Mouse (Mus musculus) heart, postnatal 0 days (tissue): ENCODE results near the gene Atp6v1fnb. TPM values are rescaled to one million over a fixed set of nuclear protein-coding genes. Genes with fewer than 3 reads are reported as not detected.
A peak's percentile ranks its signal among the peaks of the same experiment; 100 is the strongest.

ENCODE experiments used
- ATAC-seq: fragments of 200-750 bp; cut with Nextera tagmentation; 2 replicates; pipeline ENCODE4 v1.8.0; 2017; ENCODE audit warnings: low read depth, moderate number of reproducible peaks, moderate library complexity; ENCODE audit not compliant: insufficient read depth
- DNase-seq: peaks from one replicate; pipeline ENCODE4 v3.0.0-alpha.2; 2016; ENCODE audit warnings: low spot score
- H3K27ac ChIP-seq: fragments of 300-500 bp; sonication (generic); 2 replicates; pipeline ENCODE4 v1.5.1; 2014; ENCODE audit warnings: low read depth, mild to moderate bottlenecking
- H3K27me3 ChIP-seq: fragments of 300-500 bp; sonication (generic); 2 replicates; pipeline ENCODE4 v1.6.1; 2014; ENCODE audit warnings: low read length, mixed read lengths; ENCODE audit not compliant: control insufficient read depth, insufficient read depth
- H3K36me3 ChIP-seq: fragments of 300-500 bp; sonication (generic); replicated peaks from 2 replicates; pipeline ENCODE4 v1.6.1; 2014; ENCODE audit warnings: low read length, mixed read lengths; ENCODE audit not compliant: control insufficient read depth, insufficient read depth
- H3K4me1 ChIP-seq: fragments of 300-500 bp; sonication (generic); 2 replicates; pipeline ENCODE4 v1.6.1; 2014; ENCODE audit warnings: antibody characterized with exemption; ENCODE audit not compliant: control insufficient read depth, insufficient read depth
- H3K4me2 ChIP-seq: fragments of 300-500 bp; sonication (generic); 2 replicates; pipeline ENCODE4 v1.6.1; 2014; ENCODE audit warnings: low read depth, mild to moderate bottlenecking, low read length, moderate library complexity
- H3K4me3 ChIP-seq: fragments of 300-500 bp; sonication (generic); 2 replicates; pipeline ENCODE4 v1.5.1; 2014; ENCODE audit warnings: low read depth, low read length
- H3K9ac ChIP-seq: fragments of 300-500 bp; sonication (generic); replicated peaks from 2 replicates; pipeline ENCODE4 v1.6.1; 2014; ENCODE audit warnings: low read depth, low read length, mixed read lengths
- H3K9me3 ChIP-seq: fragments of 300-500 bp; sonication (generic); replicated peaks from 2 replicates; pipeline ENCODE4 v1.6.1; 2016; ENCODE audit warnings: low read length; ENCODE audit not compliant: control insufficient read depth
- CTCF ChIP-seq: IDR thresholded peaks from 2 replicates; pipeline ENCODE4 v1.5.1; 2016; ENCODE audit warnings: antibody characterized with exemption, control low read depth, low read depth
- EP300 ChIP-seq: IDR thresholded peaks from 2 replicates; pipeline ENCODE4 v1.6.1; 2016; ENCODE audit warnings: antibody characterized with exemption, low read depth
- WGBS: fragments of 180-500 bp; shearing (Covaris S2); extraction: QIAGEN DNeasy Blood & Tissue Kit; methylation state at CpG from one replicate; pipeline ENCODE4 v1.1.7; 2014; 5-methylcytosine and 5-hydroxymethylcytosine counted together
- polyA plus RNA-seq: library from polyadenylated mRNA; unstranded; fragments of >200 nt; fragmentation: Nextera tagmentation; extraction: Ambion mirVana; gene quantifications from 2 replicates; pipeline ENCODE4 v1.2.1, GENCODE M21; 2015
- total RNA-seq: library from RNA; depleted of rRNA; stranded (reverse); fragments of >200 nt; gene quantifications from 2 replicates; pipeline ENCODE4 v1.2.3, GENCODE M21; 2014; ENCODE audit warnings: low replicate concordance

Gene Atp6v1fnb
- total and polyA plus RNA-seq, 2 experiments from 2014 or later, result not detected

DNA sequence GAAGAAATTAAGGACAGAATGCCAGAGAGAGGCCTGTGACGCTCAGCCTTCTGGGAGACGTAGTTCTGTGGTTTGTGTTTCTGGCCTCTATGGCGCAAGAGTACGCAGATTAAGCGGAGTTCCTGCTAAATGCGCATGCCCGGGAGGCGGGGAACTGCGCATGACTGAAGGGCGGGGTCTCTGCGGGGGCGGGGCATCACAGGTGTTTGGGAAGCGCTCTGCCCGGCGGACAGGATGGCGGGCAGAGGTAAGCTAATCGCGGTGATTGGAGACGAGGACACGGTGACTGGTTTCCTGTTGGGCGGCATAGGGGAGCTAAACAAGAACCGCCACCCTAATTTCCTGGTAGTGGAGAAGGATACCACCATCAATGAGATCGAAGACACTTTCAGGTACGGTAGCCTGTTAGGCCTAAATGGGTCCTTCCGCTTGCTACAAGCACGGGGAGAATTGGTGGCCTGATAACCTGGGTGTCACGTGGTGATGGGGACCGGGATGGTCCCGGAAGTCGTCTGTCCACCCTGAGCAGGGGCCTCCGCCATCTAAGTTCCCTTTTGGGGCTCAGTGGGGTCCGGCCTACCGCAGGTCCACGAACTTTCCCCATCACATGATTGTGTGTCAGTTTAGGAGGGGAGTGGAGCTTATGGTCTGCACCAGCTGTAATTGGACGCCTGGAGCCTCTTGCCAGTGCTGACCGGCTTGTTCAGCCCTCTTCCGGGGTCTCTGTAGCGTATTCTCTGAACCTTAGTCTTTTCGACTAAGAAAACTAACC, 3.5 kb upstream of the Atp6v1fnb start, which contains the start of gene Atp6v1f:
Atp6v1f (plus strand) TSS at position 136 of the 772 bp plus-strand sequence.
- Histone ChIP-seq H3K36me3 (peaks cover 12% of the 10 kb centered on the region), H3K4me2 (peak within 1 kb of the TSS; percentile 78), H3K27ac (peak within 1 kb of the TSS; percentile 57), H3K4me1 (peaks cover 6% of the 10 kb centered on the region; the same call in 1 of the 2 replicates), H3K4me3 (peak within 1 kb of the TSS; percentile 69), H3K9me3 (no peaks in the 10 kb centered on the region), H3K27me3 (no peaks in the 10 kb centered on the region), H3K9ac (peak within 1 kb of the TSS; percentile 55)
- no peak for TF ChIP-seq EP300
- no peak for TF ChIP-seq CTCF
- DNase-seq (peak; percentile 94), ATAC-seq (peak; percentile 94)
- under 1% methylated on average over 39 of the region's 39 CpGs for WGBS

DNA sequence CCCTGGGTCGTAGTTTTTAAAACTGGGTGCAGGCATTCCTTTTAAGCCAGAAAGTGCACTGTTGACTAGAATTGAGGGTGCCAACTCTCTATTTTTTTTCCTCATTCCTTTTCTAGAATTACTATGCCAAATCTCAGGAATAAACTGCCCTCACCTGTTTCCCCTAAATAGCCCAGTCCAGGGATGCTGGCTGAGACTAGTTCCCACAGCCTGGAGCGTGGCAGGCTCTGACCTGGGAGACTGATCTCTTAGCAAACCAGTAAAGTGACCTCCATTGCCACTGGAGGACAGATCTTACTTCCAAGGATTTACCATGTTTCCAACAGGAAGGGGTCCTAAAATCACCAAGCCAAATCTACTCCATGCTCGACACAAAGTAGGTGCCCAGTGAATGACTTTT, 2.4 kb upstream of the Atp6v1fnb start:
- WGBS, result 81% methylated on average over 3 of the region's 3 CpGs
- no peak overlapping the region; the same call in 1 of the 2 replicates for H3K4me3 ChIP-seq
- TF ChIP-seq CTCF (no peak), EP300 (no peak)
- no peak overlapping the region for H3K27ac ChIP-seq
- H3K9me3 ChIP-seq, result no peaks in the 10 kb centered on the region
- no peaks in the 10 kb centered on the region for H3K27me3 ChIP-seq
- DNase-seq, result no peak
- H3K4me1 ChIP-seq, result peaks cover 9% of the 10 kb centered on the region
- peaks cover 12% of the 10 kb centered on the region for H3K36me3 ChIP-seq
- no peak for ATAC-seq
- H3K4me2 ChIP-seq, result peak overlapping the region; percentile 78
- H3K9ac ChIP-seq, result no peak overlapping the region

DNA sequence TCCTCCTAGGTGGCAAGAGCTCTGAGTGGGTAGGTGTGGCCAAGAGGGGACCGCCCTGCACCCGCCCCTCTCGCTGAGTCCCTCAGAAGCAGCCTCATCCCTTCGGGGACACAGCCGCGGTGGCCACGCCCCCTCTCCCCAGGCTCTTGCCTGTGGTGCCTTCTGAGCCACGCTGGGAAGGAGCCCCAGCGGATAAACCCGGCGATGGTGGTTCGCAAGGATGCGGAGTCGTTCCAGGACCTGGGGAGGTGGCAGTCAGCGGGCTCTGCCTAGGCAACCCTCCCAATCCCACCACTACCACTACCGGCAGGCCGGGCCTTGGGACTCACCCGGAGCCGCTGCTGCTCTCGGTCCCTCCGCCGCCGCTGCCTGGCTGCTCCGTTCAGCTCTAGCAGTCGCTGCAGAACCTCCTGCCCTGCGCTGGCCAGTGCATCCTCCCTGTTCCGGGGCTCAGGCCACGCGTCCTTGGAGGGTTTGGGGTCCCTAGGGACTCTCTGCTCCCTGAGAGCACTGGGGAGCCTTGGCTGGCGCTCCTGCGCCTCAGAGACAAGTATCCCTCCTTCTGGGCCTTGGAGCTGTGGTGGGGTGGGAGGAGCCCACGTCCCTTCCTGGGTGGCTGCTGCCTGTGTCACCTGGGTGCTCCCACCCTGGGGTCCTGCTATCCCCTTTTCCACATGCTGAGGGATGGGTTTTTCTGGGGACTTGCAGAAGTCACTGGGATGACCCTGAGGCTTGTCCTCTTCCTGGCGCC, 2.9 kb downstream of the Atp6v1fnb start:
- 5% methylated on average over 32 of the region's 33 CpGs for WGBS
- Histone ChIP-seq H3K4me1 (peaks cover 8% of the 10 kb centered on the region), H3K4me3 (peak overlapping the region; percentile 45), H3K36me3 (peaks cover 12% of the 10 kb centered on the region), H3K9me3 (no peaks in the 10 kb centered on the region), H3K9ac (peak overlapping the region; percentile 40), H3K27ac (no peak overlapping the region), H3K27me3 (no peaks in the 10 kb centered on the region), H3K4me2 (peak overlapping the region; percentile 67)
- TF ChIP-seq EP300 (no peak), CTCF (no peak)
- ATAC-seq, result peak; percentile 86
- DNase-seq, result peak; percentile 75

DNA sequence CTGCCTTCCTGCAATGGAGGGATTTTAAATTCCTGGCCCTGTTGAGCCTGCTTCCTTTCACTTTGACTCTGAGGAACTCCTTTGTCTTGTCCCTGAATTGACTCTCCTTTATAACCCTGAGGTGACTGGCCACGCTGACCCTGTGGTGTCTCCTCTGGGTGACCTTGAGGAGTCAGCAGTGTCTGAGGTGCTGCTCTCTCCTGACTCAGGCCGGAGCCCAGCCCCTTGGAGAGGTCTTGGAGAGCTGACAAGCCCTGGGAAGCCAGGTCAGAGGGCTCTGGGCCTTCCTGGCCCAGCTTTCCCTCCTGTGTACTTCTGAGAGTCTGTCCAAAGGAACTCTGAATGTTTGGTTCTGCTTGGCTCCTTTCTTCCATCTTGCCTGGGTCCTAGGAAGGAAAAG, 3.5 kb downstream of the Atp6v1fnb start:
- Histone ChIP-seq H3K9ac (no peak overlapping the region), H3K4me1 (peaks cover 8% of the 10 kb centered on the region), H3K9me3 (no peaks in the 10 kb centered on the region), H3K4me2 (no peak overlapping the region; the same call in 1 of the 2 replicates), H3K36me3 (peaks cover 12% of the 10 kb centered on the region), H3K27ac (no peak overlapping the region), H3K4me3 (no peak overlapping the region), H3K27me3 (no peaks in the 10 kb centered on the region)
- DNase-seq (no peak), ATAC-seq (no peak)
- TF ChIP-seq EP300, result no peak
- TF ChIP-seq CTCF, result no peak
- 42% methylated on average over 2 of the region's 2 CpGs for WGBS

DNA sequence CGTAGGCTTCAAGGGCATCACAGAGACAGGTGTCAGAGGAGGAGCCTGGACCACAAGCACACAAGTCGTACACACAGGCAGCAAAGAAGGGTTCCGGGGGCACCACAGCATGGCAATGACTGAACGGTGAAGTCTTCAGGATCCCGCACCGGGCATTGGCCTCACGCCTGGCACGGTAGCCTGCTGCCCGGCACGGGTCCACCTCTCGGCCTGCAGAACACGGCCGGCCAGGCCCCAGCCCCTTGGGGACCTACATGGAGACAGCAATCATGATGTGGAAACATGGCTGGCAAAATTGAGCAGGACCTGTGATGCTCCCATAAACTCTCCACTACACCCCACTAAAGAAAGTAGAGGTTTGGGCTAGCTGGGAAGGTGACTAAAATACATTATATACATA, 11.5 kb downstream of the Atp6v1fnb start:
- Histone ChIP-seq H3K4me3 (no peak overlapping the region), H3K4me2 (no peak overlapping the region), H3K36me3 (no peaks in the 10 kb centered on the region), H3K27me3 (peaks cover 10% of the 10 kb centered on the region), H3K9me3 (no peaks in the 10 kb centered on the region), H3K27ac (no peak overlapping the region), H3K9ac (no peak overlapping the region), H3K4me1 (no peaks in the 10 kb centered on the region)
- TF ChIP-seq EP300, result no peak
- no peak for TF ChIP-seq CTCF
- 93% methylated on average over 13 of the region's 13 CpGs for WGBS
- no peak for ATAC-seq
- DNase-seq, result no peak
